Mouse (Mus musculus) cerebellum, adult 2 months (tissue): ENCODE results near the gene Kif16b.

Experiments used
- CTCF ChIP-seq: fragments of 200-500 bp; IDR thresholded peaks from 2 replicates; pipeline ENCODE4 v1.5.1; 2011; ENCODE audit warnings: low read depth, mild to moderate bottlenecking, control low read depth, low read length, moderate library complexity, borderline replicate concordance; ENCODE audit not compliant: insufficient read depth
- POLR2A ChIP-seq: fragments of 200-500 bp; IDR thresholded peaks from 2 replicates; pipeline ENCODE4 v1.6.1; 2011; ENCODE audit warnings: low read length, control low read depth, borderline replicate concordance; ENCODE audit not compliant: insufficient read depth

DNA sequence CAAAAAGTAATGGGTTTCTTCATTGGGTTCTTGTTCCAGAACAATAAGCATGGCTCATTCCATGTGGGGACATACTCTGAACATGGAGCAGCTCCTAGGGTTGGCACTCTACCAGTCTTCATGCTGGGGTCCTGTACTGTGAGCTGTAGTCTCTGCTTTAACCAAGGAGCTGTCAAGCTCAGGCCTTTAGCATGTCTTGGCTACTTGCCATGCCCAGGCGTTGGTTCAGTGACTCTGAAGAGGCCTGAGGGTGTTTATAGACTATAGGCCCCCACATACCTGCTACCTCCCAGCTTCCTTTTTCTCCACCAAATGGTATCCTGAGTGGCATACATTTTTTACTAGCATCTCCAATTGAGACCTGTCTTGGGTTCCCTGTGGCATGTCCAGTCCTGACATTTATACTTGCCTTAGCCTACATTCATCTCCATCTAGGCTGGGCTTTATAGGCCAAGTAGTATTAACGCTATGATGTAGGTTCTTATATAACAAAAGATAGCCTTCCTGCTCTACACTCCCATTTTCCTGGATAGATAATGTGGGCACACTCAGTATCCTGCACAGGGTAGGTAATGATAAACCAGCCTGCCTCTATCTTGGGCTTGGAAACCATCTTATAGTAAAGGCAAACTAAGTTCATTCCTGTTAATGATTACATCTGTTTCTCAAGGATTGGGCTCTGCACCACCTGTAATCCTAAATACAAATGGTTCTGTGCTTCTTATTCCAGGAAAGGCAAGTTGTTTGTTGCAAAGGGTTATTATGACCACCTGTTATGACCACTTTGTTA lies 271.6 kb downstream of the Kif16b start:
- TF ChIP-seq CTCF (no peak), POLR2A (no peak)
